Mouse (Mus musculus) c-Kit-positive CD71-positive TER-119-negative erythroid progenitor cells, embryonic 14.5 days (primary cell): ENCODE measurements around the gene Armt1.
"Not testable (repeated sequence)": the region's sequence is repeated elsewhere in the genome, so short reads cannot be mapped to it uniquely, and the experiment has no call there.

Experiments
- DNase-seq: peaks from one replicate; pipeline ENCODE4 v3.0.0-alpha.2; 2013; ENCODE audit warnings: low read depth

Gene Armt1

GRCm38 (mm10) chr10:4432123-4432931 lies at the start of gene Armt1, which contains the start of gene Rmnd1:
Gene Armt1, plus strand, starts transcription at chr10:4432467.
Gene Rmnd1, minus strand, starts transcription at chr10:4432388.
- DNase-seq = peak; percentile 83

DNA sequence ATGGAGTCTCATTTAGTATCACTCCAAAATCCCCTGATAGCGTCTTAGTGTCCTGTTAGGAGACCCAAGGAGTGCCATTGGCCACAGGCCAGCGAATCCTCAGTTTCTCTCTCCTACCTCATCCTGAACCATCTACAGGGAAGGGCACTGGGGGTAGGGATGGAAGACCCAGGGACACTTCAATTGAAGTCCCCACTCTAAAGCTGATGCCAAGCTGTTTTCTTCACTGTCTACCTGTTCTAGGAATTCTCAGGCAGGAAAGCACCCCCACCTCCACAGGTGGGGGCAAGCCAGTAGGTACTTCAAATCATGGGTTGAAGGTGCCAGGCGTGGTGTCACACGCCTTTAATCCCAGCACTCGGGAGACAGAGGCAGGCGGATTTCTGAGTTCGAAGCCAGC lies 48.0 kb upstream of the Armt1 start:
- no peak for DNase-seq

DNA sequence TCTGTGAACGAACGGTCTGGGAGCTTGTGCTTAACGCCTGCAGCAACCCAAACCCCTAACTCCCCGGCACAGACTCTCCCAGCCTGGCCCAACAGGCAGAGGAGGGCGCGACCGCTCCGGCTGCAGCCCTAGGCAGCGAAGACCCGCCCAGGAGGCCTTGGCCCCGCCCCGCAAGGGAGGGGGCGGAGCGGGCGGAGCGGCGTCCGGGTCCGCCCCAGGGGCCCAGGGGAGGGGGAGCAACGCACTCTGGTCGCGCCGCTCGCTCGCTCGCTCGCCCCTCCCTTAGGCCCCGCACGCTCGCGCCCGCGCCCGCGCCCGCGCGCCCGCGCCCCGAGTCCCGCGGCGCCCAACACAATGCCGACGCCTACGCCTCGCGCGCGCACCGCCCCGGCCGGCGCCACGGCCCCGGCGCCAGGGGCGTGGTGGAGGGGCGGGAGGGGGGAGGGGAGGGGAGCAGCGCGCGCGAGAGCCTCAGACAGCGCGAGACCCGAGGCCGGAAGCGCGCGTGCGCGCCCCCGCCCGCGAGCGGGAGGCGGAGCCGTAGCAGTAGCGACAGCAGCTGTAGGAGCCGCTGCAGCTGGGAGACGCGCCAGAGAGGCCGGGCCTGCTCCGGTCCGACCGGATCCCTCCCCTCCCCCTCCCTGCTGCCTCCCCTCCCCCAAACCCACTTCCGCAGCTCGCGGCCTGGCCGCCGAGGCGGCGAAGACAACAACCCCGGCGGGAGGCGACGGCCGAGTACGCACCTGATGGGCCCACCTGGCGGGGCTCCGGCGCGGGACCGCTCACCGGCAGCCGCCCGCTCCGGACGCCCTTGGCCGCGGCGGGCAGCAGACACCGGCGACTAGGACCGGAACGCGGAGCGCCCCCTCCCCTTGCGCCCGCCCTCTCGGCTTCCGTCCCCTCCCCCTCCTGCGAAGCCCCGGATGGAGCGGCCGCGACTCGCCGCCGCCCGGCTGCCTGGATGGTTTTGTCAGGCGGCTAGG lies 45.4 kb upstream of the Armt1 start:
- DNase-seq = peak; percentile 82

GRCm38 (mm10) chr10:4387701-4388383 lies 44.4 kb upstream of the Armt1 start, which contains the start of gene Zbtb2:
Gene Zbtb2, minus strand, starts transcription at chr10:4388108.
- DNase-seq = no peak

- DNase-seq = no peak
These were observed 43.9 kb upstream of the Armt1 start for GRCm38 (mm10) chr10:4388384-4388745.

DNA sequence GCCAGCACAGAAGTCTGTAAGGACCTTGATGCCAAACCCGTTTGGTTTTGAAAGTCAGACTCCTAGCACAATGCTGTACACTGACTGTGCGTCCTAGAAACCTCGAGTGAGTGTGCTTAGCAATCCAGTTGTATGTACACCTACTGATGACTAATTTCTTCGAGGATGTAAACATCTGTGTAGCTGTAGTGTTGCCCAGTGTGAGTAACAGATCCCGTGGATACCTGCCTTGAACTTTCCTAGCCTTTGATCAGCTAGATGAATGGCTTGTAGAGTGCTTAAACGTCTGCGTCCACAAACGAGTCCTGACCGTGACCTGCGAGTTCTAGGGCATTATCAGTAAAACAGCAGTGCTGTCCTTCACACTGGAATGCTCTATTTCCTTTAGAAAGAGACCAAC lies 43.2 kb upstream of the Armt1 start:
- no peak for DNase-seq

GRCm38 (mm10) chr10:4389461-4390112 lies 42.7 kb upstream of the Armt1 start:
- no peak for DNase-seq

GRCm38 (mm10) chr10:4390550-4390949 lies 41.7 kb upstream of the Armt1 start:
- DNase-seq = no peak

GRCm38 (mm10) chr10:4391076-4391475 lies 41.2 kb upstream of the Armt1 start:
- DNase-seq = no peak

DNA sequence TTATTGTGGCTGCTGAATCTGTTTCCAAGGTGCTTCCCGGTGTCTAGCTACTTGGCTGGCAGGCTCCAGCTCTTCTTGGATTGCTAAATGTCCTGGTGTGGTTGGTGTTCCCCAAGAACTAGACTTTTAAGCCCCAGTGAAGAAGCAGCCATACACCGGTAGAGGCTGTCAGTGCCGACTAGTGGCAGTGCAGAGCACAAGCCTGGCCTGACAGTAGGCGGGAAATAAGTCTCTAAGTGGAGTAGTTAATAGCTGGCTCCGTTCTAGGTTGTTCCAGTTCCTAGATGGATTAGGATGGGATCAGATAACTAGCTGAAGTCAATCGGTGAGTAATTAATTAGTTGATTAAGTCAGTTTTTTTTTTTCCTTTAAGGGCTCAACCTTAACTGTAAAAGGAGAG lies 40.4 kb upstream of the Armt1 start:
- DNase-seq = no peak

DNA sequence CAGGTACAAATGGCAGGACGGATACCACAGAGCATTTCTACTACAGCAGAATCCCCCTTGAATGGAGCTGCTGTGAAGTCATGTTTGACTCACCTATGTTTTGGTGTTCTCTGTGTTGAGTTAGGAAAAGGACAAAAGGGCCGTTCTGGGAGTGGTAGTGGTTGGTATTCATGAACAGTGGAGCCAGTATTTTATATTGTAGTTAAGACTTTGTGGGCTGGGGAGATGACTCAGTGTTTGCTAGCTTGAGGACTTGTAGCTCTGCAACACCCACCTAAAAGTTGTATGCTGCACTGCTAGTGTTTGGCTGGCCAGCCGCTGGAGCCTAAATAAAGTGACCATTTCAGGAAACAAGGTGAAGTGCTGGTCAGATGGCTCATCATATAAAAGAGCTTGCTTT lies 36.9 kb upstream of the Armt1 start:
- DNase-seq = no peak

DNA sequence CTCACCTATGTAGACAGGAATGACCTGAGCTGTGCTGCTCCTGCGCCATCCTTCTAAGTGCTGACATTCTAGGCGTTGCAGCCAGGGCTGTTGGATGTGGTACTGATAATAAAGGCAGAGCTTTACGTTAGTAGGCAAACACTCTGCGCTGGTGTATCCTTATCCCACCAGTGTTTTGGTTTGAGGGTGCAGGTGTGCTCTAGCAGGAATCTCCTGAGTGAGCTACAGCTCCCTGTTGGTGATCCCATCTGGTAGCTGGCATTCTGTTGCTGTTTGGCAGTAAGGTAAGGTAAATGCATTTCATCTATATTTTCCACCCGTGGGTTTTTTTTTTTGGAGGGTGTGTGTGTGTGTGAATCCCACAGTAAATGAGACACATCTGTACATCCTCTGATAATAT lies 34.2 kb upstream of the Armt1 start:
- no peak for DNase-seq

GRCm38 (mm10) chr10:4404895-4405491 lies 27.3 kb upstream of the Armt1 start:
- no peak for DNase-seq

GRCm38 (mm10) chr10:4405511-4405910 lies 26.8 kb upstream of the Armt1 start:
- peak; percentile 70 for DNase-seq

GRCm38 (mm10) chr10:4407191-4407590 lies 25.1 kb upstream of the Armt1 start:
- DNase-seq = no peak

DNA sequence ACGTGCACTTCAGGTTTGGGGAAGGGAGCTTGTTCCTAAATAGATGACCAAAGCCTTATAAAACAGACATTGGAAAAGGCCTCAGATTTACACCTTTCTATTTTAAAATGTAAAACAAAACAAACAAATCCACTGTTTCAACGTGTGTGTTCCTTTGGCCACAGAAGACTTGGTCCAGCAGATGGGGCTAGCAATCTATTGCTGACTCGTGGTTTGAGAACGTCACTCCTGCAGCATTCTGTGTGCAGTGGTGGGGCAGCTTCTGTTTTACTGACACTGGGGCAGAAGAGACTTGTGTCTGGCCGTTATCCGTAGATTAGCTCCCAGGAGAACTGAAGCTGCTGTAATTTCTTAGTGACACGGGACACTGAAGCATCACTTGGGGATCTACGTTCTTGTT lies 7.0 kb upstream of the Armt1 start:
- DNase-seq = no peak

DNA sequence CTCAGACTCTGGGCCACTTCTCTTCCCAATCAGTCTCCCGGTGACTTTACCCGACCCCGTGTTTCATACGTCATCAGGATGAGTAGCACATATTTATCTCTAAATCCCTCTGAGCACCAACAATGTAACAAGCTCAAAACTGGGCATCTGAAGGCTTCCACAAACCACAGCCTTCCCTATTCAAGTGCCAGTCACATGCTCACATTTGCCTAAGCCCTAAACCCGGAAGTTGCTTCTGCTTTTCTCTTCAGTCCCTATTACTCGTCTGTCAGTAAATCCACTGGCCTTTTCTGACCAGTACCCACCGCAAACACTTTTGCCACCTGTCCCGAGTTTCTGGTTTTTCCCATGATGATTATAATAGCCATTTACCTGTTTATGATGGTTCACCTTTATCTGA lies 1.9 kb upstream of the Armt1 start:
- no peak for DNase-seq

GRCm38 (mm10) chr10:4430826-4431225 lies 1.4 kb upstream of the Armt1 start:
- no peak for DNase-seq

GRCm38 (mm10) chr10:4431746-4432122 lies 533 bp upstream of the Armt1 start:
- no peak for DNase-seq

- DNase-seq = peak; percentile 34
These were observed 909 bp downstream of the Armt1 start for GRCm38 (mm10) chr10:4432996-4433755.

DNA sequence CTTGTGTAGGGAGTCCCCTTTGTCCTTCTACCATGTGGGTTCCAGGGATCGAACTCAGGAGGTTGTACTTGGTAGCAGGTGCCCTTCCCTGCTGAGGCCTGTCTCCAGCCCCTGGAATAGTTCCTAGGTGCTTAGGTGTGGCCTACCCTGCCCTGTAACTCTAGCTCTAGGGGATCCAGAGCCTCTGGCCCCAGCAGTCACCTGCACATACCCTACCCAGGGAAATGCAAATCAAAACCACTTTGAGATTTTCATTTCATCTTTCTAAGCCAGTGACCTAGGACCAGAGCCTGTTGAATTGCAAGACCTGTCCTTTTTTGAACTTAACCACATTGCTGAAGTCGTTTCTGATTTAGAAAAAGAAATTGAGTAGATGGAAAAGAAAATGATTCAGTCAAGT lies 1.6 kb downstream of the Armt1 start:
- DNase-seq = not testable (repeated sequence)
